Mouse (Mus musculus) gastrocnemius, adult 2 months (tissue): ENCODE data around the gene Mtch1. TPM values are rescaled to one million over a fixed set of nuclear protein-coding genes. Genes with fewer than 3 reads are reported as not detected.
"Not testable (repeated sequence)": the region's sequence is repeated elsewhere in the genome, so short reads cannot be mapped to it uniquely, and the experiment has no call there.

Experiments used
- DNase-seq: peaks from one replicate; pipeline ENCODE4 v3.0.0; 2022
- H3K27ac ChIP-seq: fragments of 200-600 bp; 2 replicates; pipeline ENCODE4 v1.8.1; 2022; ENCODE audit warnings: mild to moderate bottlenecking
- H3K4me3 ChIP-seq: fragments of 200-600 bp; 2 replicates; pipeline ENCODE4 v1.8.1; 2022; ENCODE audit warnings: mild to moderate bottlenecking, moderate library complexity
- CTCF ChIP-seq: fragments of 200-600 bp; IDR thresholded peaks from 2 replicates; pipeline ENCODE4 v1.8.1; 2022; ENCODE audit warnings: antibody characterized with exemption, mild to moderate bottlenecking, moderate library complexity
- intact Hi-C: fragments of 180-260 bp; cut with DNase I; formaldehyde crosslinking; loops from one replicate; pipeline ENCODE4 v1.15.1; 2025
- long read RNA-seq, 2 experiments: library from polyadenylated mRNA; stranded (forward); transcript quantifications; one replicate each; pipeline ENCODE4 v2.0.0; 2021
- total RNA-seq, 2 experiments: library from RNA; stranded (reverse); gene quantifications; 2 replicates each; pipeline ENCODE4 v1.2.3; 2021

Gene Mtch1
- 100 to 1,000 TPM in 1 of 2 experiments, 10 to 100 TPM in 1; 78.5 to 109 TPM for total RNA-seq
- long read RNA-seq, experiment 1, transcript Mtch1-216 (13 exons, 1,108 nt), result minor isoform, 6 of 212 reads
- long read RNA-seq, experiment 1, transcript Mtch1-202 (12 exons, 1,897 nt), result major isoform, 102 of 212 reads
- long read RNA-seq, experiment 1, transcript Mtch1-201 (12 exons, 1,952 nt), result minor isoform, 87 of 212 reads
- long read RNA-seq, experiment 1, transcript Mtch1-207 (13 exons, 1,093 nt), result minor isoform, 6 of 212 reads
- long read RNA-seq, experiment 1, partial matches to known transcripts, result 3 of 212 reads
- long read RNA-seq, experiment 1, other reads (novel, unspliced or antisense), result 4 of 212 reads
- long read RNA-seq, experiment 2, transcript Mtch1-201 (12 exons, 1,952 nt), result minor isoform, 74 of 210 reads
- long read RNA-seq, experiment 2, transcript Mtch1-216 (13 exons, 1,108 nt), result minor isoform, 6 of 210 reads
- long read RNA-seq, experiment 2, transcript Mtch1-202 (12 exons, 1,897 nt), result major isoform, 107 of 210 reads
- long read RNA-seq, experiment 2, transcript Mtch1-218 (1 exons, 2,292 nt), result minor isoform, 6 of 210 reads
- long read RNA-seq, experiment 2, partial matches to known transcripts, result 6 of 210 reads
- long read RNA-seq, experiment 2, other reads (novel, unspliced or antisense), result 5 of 210 reads

DNA sequence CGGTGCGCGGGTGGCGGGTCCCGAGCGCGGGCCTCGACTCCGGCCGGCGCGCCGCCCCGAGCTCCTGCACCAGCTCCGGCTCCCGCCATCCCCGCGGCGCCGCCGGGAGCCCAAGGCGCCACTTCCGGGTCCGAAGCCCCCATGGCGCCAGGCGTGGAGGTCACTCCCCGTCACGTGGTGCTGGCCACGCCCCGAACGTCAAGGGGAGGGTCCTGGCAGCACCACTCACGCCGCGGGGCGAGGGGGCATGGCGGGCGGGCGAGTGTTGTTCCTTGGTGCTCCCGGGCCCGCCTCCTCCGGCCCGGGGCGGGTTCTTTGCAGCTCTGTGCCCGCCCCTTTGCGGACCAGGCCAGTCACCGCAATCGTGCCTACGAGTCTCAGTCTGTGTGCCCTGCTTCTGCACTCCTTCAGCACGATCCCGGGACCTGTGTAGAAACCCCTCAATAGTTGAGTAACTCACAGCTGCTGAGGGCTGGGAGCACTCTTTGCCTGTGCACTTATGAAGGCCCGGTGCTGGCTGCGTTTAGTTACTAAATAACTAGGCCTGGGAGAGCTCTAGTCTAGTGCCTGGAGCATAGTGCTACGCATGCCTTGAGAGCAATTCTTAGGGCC lies at the start of gene Mtch1:
Gene Mtch1 (minus strand): TSS at position 290 of the 612 bp plus-strand sequence.
- no peak for TF ChIP-seq CTCF
- DNase-seq, result peak; percentile 100
- peak within 1 kb of the TSS; percentile 98 for H3K27ac ChIP-seq
- H3K4me3 ChIP-seq, result peak within 1 kb of the TSS; percentile 88
- intact Hi-C loops, result no loop called here

DNA sequence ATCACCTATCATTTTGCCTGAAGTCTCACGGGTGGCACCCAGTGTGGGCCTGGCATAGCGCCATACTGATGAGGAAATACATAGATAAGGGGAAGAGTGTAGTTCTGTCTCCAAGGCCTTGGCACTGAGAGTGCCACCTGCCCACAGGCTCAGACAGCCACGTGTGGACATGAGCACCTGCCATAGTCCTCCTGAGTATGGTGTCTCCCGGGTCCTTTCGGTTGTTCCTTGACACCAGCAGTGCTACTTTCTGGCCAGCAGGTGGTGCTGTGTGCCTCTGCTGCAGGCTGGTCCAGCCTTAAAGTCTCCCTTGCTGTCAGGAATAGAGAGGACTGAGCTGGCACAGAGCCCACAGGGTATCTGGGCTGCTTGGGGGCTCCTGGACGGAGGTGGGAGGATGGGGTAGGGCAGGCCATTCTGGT lies 49.1 kb upstream of the Mtch1 start:
- intact Hi-C loops, result loop anchor here (1.0 to 5.0 kb wide), 3 partner anchors 60 to 117 kb away; no protein-coding TSS in a partner anchor
- H3K27ac ChIP-seq, result peak overlapping the region; percentile 81; the same call in 1 of the 2 replicates
- TF ChIP-seq CTCF, result peak; percentile 99; the same call in 1 of the 2 replicates
- peak; percentile 89 for DNase-seq
- no peak overlapping the region for H3K4me3 ChIP-seq

DNA sequence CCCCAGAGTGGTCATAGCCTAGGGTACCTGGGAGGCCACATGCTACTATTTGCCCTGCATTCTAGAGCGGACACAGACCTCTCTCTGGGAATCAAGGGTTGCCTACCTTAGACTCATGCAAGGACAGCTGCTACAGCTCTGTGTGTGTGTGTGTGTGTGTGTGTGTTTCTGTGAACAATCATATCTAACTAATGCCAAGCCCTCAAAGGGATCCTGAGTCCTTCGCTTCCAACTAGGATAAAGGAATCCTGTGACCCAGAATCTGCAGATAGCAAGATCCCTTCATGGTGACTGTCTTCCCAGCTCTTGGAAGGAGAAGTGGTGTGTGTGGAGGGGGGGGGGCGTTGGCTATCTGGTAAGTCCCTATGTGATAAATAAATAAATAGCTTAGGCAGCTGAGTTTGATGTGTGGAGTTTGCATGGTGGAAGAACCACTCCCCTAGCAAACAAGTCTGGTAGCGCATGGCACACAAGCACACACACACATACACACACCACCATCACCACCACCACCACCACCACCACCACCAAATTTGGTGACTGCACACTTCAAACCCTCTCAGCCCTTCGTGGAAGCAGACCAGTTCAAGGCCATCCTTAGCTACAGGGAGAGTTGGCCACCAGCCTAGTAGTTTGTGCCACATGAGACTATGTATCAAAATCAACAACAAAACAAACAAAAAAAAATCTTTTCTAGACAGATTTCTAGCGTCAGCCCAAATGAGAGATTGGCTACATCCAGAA lies 48.5 kb upstream of the Mtch1 start:
- peak overlapping the region; percentile 91; the same call in 1 of the 2 replicates for H3K27ac ChIP-seq
- intact Hi-C loops, result loop anchor here (5.0 kb wide), 1 partner anchor 61 kb away; no protein-coding TSS in a partner anchor
- no peak for TF ChIP-seq CTCF
- H3K4me3 ChIP-seq, result no peak overlapping the region
- DNase-seq, result no peak

DNA sequence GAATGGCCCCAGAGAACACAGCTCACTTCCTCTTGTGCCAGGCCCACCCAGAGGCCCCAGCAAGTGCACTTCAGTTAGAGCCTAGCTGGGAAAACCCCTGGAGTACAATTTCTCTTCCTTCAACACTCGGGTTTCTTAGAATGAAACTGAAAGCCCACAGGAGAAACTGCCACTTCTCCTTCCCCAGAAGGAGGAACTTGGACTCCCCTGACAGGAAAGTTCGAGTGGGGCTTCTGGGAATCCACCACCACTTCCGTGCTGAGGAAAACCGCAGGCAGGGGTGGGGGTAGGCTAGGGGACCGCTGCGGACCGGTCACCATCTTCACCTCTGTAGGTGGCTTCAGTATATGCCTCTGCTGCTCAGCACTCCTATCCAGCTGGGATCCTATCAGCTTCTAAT lies 47.6 kb upstream of the Mtch1 start:
- intact Hi-C loops, result loop anchor here (5.0 kb wide), 1 partner anchor 62 kb away; no protein-coding TSS in a partner anchor
- Histone ChIP-seq H3K4me3 (peak overlapping the region; percentile 34), H3K27ac (peak overlapping the region; percentile 91)
- no peak for TF ChIP-seq CTCF
- peak; percentile 52 for DNase-seq

DNA sequence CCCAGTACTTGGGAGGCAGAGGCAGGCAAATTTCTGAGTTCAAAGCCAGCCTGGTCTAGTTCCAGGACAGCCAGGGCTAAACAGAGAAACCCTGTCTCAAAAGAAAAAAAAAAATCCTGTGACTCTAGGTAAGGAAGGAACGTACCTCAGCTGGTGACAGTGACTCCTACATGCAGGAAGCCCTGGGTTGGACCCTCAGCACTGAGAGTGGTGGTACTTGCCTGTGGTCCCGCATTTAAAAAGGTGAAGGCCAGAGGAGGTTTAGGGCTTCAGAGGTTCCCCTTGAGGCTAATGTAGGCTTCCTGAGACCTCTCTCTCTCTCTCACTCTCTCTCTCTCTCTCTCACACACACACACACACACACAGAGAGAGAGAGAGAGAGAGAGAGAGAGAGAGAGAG lies 47.0 kb upstream of the Mtch1 start:
- peak overlapping the region; percentile 91 for H3K27ac ChIP-seq
- not testable (repeated sequence) for H3K4me3 ChIP-seq, DNase-seq
- intact Hi-C loops, result loop anchor here (5.0 kb wide), 1 partner anchor 63 kb away; no protein-coding TSS in a partner anchor

DNA sequence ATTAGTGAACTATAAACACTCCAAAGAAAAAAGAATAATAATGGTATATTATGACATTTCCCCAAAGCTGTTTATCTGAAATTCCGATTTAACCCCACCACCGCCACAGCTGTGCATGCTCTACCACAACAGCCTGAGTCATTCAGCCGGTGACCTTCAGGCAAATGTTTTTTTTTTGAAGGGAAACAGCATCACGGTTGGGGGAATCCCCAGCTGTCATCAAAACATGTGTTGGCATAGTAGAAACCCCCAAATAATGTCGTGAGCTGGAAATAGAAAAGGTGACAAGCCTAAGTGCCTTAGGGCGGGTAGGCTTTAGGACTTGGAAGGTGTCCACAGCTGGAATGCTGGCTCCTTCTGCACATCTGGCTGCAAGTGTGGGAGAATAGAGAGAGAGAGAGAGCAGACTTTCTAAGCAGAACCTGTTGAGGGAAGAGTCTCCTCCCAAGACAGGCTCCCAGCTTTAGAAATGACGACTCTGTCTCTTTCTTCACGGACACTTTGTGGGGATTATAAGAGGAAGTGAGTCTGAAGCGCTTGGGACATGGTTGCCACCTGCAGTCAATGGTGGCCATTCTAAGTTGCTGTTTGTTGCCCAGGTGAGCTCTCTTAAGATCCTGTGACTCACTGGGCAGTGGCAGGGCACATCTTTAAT lies 46.5 kb upstream of the Mtch1 start:
- intact Hi-C loops, result no loop called here
- TF ChIP-seq CTCF, result no peak
- peak overlapping the region; percentile 91; the same call in 1 of the 2 replicates for H3K27ac ChIP-seq
- DNase-seq, result no peak
- no peak overlapping the region for H3K4me3 ChIP-seq

DNA sequence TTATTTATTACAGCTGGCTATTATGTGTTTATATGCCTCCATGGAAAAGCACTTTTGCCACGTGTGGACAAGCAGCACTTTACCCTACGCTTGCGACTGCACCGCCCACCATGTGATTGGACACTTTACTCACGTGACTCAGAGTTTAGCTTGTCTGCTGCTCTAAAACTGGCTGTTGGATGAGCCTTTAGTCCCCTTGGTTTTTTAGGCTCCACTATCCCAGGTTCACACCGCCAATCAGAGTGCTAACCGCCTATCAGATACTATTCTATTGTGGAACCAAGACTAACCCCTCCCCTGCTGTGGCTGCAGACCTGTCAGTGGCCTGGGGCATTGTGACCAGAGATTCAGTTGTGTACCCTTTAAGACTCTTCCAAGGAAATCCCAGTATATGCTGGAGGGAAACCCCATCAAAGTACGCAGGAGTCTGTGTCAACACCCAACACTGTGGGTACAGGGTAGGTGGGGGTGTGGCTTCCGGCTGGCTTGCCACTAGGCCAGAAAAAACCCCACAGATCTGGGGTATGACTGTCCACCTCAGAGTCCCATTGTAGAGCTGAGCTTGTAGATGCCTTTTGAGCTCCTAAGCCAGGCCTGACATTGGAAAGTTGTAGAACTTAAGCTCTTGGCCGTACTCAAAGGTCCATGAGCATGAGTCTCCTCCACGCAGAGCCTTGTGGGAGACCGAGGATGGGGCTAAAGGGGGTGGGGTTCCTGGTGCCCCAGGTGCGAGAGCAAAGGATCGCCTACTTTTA lies 45.8 kb upstream of the Mtch1 start:
- no peak overlapping the region for H3K4me3 ChIP-seq
- DNase-seq, result no peak
- no peak for TF ChIP-seq CTCF
- intact Hi-C loops, result no loop called here
- peak overlapping the region; percentile 91 for H3K27ac ChIP-seq

DNA sequence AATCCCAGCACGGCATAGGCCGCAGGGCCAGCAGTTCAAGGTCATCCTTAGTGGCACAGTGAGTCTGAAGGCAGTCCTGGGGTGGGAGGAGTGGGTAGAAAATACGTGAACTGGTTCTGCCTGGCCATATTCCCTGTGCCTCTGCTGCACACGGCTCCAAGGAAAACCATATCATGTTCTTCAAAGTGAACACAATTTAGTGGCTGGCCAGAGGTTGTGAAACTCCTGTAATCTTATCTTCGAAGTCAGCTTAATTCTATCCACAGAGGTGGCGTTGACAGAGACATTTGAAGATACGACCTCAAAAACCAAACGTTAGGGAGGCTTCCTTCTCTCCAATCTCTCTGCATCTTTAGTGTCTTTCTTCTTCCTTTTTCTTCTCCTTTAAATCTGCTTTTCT lies 43.5 kb upstream of the Mtch1 start:
- no peak for TF ChIP-seq CTCF
- DNase-seq, result peak; percentile 64
- intact Hi-C loops, result no loop called here
- H3K4me3 ChIP-seq, result no peak overlapping the region
- H3K27ac ChIP-seq, result peak overlapping the region; percentile 91

DNA sequence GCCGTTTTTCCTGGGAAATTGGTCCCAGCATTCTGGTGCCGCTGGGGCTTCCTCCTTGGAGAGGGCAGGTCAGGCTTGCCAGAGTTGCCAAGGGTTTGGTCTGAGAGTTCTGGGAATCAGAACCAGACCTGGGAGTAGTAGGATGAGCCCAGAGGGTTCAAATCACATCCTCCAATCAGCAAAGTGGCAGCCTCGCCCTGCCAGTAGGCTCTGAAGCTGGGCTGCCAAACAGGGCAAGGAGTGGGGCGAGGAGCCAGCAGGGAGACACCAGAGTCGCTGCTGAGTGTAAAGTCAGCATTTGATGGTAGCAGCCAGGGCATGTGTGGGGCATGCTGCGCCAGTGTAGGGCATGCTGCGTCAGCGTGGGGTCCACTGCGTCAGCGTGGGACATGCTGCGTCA lies 41.2 kb upstream of the Mtch1 start:
- DNase-seq, result peak; percentile 96
- Histone ChIP-seq H3K4me3 (no peak overlapping the region), H3K27ac (peak overlapping the region; percentile 91)
- intact Hi-C loops, result no loop called here
- TF ChIP-seq CTCF, result no peak

DNA sequence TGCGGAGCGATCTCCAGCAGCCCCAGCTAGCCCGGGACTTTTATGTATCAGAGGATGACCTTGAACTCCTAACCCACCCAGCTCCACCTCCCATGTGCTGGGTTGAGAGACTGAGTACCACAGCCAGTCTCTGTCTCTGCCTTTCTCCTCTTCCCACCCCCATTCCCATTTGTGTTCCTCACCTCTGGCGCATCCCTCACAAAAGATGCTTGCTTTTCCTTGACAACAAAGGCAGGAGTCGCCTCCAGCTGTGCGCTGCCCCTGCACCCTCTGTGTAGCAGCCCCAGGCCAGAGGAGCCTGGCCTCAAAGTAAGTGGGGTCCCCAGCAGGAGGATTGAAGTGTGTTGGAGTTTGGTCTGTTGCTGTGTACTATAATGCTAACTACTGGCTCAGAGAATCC lies 38.0 kb upstream of the Mtch1 start:
- TF ChIP-seq CTCF, result no peak
- no peak overlapping the region for H3K4me3 ChIP-seq
- peak overlapping the region; percentile 35; the same call in 1 of the 2 replicates for H3K27ac ChIP-seq
- intact Hi-C loops, result no loop called here
- DNase-seq, result no peak

DNA sequence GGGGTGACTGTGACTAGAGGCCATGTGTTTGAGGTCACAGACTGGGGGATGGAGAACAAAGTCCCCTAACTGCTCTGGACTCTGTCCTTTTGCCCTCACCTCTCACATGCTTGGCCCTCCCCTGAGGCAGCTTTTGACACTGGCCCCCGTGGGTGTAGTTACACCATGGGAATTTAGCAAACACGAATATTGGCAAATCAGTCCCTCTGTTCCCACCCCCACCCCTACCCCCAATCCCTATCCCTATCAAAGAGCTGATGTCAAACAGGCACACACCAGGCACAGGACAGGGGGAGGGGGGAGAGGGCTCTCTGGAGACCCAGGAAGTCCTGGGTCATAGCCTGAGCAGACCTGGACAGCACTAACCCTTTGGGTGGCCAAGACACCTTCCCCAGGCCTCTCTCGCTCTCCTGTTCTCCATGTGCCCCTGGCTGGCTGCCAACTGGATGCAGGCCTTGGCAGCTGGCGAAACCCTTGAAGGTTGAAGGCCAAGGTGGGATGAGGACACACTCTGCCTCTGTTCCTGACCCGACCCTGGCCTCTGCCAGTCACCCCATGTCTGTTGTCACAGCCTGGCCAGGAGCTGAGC lies 37.2 kb upstream of the Mtch1 start:
- Histone ChIP-seq H3K4me3 (no peak overlapping the region), H3K27ac (peak overlapping the region; percentile 49)
- DNase-seq, result peak; percentile 87
- no peak for TF ChIP-seq CTCF
- intact Hi-C loops, result no loop called here
